Mouse (Mus musculus) kidney, adult 11 months (tissue): ENCODE data around the gene Efcab2.
"Not testable (repeated sequence)": the region's sequence is repeated elsewhere in the genome, so short reads cannot be mapped to it uniquely, and the experiment has no call there.

Experiments used
- DNase-seq: peaks from one replicate; pipeline ENCODE4 v3.0.0; 2022

Efcab2 gene

GRCm38 (mm10) chr1:178405445-178405911, 407 bp upstream of the Efcab2 start:
- DNase-seq = peak; percentile 83

DNA sequence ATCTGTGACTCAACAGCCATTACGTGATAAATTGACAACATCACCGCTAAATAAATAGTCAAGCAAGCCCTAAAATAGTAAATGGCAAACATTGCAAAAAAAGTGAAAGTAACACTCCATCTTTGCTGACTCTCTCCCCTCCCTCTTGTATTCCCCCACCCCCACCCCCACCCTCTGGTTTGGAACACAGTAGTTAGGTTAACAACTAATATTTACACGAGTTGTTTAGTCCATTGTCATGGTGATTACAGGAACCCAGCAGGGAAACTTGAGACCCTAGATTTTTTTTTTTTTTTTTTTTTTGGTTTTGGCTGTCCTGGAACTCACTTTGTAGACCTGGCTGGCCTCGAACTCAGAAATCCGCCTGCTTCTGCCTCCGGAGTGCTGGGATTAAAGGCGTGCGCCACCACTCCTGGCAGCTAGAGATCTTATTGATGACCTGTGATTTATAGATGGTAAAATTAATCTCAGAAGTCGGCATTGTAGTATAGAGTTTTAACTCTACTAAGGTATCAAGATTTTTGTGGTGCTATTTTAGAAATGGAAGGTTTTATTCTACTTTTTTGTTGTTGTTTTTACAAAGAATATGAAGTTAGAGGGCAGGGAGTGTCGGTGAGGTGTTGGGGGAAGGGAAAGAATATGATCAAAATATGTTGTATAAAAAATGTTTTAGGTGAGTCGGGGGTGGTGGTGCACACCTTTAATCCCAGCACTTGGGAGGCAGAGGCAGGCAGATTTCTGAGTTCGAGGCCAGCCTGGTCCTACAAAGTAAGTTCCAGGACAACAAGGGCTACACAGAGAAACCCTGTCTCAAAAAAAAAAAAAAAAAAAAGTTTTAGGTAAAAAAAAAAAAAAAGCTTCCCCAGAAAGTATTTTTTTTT, 1.1 kb downstream of the Efcab2 start:
- no peak for DNase-seq

GRCm38 (mm10) chr1:178407651-178408050, 1.8 kb downstream of the Efcab2 start:
- no peak for DNase-seq

DNA sequence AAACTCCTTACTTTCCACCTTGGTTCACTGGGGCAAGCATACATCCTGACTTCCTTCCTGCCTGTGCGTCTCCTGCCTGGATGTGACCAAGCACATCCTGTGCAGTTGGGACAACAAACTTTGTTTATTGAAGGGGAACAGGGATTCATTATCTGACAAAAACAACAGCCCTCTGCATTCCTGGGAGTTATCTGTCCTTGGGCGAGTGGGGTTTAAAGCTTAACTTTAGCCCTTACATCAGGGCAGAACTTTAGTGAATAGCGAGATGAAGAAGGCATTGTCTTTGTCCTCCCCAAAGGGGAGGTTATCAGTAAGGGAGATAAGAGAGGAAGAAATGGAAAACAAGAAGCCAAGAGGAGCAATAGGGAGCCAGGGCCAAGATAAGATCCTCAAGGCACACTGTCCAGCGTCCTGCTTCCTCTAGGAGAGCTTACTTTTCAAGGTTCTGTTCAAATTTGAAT, 3.0 kb downstream of the Efcab2 start:
- DNase-seq = no peak

DNA sequence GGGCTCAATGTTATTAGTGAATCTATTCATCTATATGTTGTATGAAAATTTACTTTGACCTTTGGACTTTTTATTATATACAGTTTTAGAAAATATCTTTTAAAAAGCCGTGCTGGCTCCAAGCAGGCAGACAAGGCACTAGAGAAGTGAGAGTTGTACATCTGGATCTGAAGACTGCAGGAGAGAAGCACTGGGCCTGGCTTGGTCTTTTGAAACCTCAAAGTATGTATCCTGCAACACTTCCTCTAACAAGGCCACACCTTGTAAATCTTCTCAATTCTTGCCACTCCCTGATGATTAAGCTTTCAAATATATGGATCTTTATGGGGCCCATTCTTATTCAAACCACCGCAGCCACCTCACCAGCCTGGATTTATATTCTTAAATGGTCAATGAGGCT, 7.5 kb downstream of the Efcab2 start:
- DNase-seq = not testable (repeated sequence)

DNA sequence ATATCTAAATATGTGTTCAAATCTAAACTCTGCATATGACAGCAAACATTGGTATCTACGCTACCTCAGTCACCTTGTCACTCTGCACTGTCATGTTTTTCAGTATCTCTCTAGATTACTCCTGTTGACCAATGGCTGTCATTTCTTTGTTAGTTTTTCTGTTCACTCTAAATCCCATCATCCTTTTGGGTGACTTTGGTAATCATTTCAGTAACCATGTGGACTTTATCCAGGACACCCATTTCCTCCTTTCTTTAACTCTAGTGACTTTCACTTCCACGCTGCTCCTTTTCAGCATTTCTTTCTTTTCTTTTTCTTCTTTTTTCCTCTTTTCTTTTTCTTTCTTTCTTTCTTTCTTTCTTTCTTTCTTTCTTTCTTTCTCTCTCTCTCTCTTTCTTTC, 13.7 kb downstream of the Efcab2 start:
- no peak for DNase-seq

GRCm38 (mm10) chr1:178423662-178424061, 17.8 kb downstream of the Efcab2 start:
- no peak for DNase-seq

GRCm38 (mm10) chr1:178431619-178432444, 25.9 kb downstream of the Efcab2 start:
- no peak for DNase-seq

DNA sequence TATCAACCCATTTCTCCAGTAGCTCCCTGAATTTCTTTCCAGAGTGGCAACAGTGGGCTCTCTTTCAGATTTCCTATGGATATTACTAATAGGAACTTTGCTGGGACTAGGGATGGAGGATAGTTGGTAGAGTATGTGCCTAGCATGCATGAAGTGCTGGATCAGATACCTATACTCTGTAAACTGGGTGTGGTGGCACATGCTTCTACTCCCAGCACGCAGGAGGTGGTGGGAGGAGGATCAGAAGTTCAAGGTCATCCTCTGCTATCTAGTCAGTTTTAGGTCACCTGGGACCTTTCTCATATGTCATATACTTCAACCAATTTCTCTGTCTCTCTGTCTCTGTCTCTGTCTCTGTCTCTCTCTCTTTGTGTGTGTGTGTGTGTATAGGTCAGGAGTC, 27.7 kb downstream of the Efcab2 start:
- DNase-seq = no peak

- DNase-seq = no peak
Observed at GRCm38 (mm10) chr1:178444407-178444806, 38.5 kb downstream of the Efcab2 start.

GRCm38 (mm10) chr1:178447036-178447435, 41.2 kb downstream of the Efcab2 start:
- no peak for DNase-seq

DNA sequence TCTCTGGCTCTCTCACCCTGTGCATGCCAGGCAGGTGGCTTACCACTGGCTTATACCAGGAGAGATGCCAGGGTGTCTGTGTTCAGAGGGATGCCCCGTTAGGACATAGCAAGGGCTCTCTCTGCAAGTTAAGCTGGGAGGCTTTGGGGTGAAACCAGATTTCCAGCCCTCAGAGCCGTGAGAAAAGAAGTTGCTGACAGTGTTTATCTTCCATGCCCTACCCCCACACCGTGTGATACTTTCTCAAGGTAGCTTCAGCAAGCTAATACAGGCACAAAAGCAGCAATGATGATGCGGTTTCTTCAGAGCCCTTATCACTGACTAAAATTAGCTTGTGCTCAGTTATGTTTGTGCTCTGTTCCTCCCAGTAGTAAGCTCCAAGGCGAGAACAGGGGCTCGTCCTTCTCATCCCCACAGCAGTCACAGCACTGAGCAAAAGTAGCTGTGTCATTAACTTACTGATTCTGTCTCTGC, 42.4 kb downstream of the Efcab2 start:
- DNase-seq = no peak

DNA sequence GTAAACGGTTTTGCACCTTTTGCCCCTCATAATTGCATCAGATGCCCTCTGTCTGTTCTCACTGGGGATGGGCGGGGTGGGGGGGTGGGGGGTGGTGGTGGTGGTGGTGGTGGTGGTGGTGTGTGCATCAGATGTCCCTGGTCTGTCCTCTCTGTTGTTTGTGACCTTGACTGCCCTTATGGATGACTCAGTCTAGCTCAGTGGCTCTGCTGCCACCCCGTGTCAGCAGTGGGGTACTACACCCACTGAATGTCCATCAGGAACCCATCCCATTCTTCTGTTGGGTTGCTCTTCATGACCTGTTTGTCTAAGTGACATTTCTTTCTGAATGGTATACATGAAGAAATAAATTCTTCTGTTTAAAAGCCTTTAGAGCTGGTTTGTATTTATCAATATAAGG, 43.3 kb downstream of the Efcab2 start:
- peak; percentile 71 for DNase-seq

- no peak for DNase-seq
Observed at GRCm38 (mm10) chr1:178449933-178450332, 44.0 kb downstream of the Efcab2 start.

DNA sequence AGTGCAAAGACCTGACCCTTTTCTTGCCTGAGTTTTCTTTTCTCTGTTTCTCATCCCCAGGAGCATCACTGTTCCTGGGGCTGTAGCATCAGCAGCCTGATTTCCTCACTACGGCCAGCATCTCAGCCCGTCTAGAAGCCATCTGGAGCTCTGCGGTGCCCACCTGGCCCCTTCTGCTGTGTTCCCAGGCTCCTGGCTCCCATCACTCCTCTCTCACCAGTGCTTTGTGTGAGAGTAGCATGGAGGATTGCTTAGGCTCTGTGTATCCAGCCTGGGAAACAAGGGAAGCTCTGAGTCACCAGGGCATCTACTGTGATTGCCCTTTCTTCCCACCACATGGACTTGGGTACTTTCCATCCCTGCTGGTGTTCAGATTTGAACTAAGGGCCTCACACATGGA, 48.2 kb downstream of the Efcab2 start:
- no peak for DNase-seq

DNA sequence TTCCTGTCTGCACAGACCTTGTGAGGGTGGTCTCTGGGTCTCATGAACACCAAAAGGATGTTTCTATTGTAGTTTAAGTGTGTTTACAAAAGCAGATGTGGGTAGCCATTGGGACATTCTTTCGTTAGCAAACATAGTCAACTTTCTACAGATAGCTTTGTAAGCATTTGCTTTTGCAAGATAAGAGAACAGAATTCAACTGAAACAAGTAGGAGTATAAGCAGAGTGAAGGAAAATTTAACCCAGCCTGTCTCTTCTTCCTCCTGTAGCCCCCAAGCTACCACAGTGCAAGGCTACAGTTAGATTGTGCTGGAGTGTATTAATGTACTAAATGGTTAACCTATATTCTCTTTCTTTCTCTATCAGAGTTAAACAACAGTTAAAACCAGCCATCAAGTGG, 49.2 kb downstream of the Efcab2 start:
- no peak for DNase-seq

DNA sequence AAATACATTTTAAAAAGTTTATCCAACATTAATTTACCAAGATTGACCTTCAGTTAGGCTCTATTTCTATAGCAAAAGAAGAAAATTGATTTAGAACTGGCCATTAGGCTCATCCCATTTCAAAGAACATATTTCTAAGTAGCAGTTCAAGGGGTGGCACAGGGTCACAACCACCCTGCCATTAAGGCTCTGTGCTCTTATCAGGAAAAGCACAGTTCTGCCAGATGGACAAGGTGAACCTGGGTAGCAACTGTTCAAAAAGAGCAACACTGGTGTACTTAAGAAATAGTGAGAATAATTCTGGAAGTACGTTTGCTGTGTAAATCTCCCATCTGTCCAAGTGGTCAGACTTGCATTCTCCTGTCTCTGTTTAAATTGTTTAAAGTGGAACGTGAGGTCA, 52.1 kb downstream of the Efcab2 start:
- no peak for DNase-seq

- DNase-seq = peak; percentile 83
Observed at GRCm38 (mm10) chr1:178463712-178464111, 57.8 kb downstream of the Efcab2 start.

DNA sequence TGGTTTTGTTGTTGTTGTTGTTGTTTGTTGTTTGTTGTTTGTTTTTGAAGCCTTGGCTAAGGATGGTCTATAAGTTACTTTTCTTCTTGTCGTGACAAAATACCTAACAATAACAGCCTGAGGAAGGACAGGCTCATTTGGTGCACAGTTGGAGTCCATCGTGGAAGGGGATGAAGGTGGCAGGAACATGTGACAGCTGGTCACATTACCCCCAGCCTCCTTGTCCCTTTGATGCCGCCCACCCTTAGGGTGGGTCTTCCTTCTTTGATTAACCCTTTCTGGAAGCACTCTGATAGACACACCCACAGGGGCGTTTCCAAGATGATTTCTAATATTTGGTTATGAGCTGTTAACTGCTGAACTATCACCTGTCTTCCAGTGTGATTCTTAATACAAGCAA, 58.3 kb downstream of the Efcab2 start:
- no peak for DNase-seq

DNA sequence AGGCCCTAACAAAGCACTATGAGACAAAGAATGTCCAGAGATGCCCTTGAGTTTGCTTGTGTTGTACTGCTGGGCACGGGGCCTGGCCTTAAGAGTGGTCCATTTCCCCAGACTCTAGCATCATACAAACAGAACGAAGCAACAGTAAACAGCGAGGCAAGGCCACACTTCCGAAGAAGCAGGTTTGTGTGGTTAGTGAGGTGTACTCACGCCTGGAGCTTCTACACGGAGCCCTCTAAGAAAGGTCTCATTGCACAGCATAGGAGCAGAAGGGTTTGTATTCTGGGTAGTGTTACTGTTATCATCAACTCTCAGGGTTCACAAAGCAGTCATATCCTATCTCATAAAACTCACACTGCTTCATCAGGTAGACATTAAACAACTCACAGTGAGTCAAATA, 61.7 kb downstream of the Efcab2 start:
- DNase-seq = no peak

DNA sequence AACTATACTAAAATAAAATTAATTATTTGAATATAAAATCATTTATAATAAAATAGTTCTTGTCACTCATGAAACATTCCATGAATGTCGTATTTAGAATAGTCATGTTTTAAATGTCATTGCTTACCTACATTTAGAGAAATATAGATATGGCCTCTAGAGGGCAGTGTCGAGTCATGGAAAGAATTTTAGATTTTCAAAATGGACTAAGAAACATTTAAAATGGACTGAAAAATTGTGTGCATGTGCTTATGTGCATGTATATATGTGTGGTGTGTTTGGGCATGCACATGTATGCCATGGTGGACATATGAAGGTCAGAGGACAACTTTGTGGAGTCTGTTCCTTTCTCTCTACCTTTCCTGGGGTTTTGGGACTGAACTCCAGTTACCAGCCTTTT, 62.4 kb downstream of the Efcab2 start:
- DNase-seq = no peak

- DNase-seq = no peak
Observed at GRCm38 (mm10) chr1:178483854-178484253, 78.0 kb downstream of the Efcab2 start.

GRCm38 (mm10) chr1:178485138-178485867, 79.4 kb downstream of the Efcab2 start:
- no peak for DNase-seq
